Mouse (Mus musculus) right cerebral cortex, postnatal 36 days (tissue): Measurements from ENCODE around the gene F8.
A peak's percentile ranks its signal among the peaks of the same experiment; 100 is the strongest.

Experiments
- DNase-seq, 2 experiments: peaks; one replicate each; pipeline ENCODE4 v3.0.0; 2022; ENCODE audit warnings: low spot score in 2 of 2, mixed read lengths in 1 of 2

The F8 gene

DNA sequence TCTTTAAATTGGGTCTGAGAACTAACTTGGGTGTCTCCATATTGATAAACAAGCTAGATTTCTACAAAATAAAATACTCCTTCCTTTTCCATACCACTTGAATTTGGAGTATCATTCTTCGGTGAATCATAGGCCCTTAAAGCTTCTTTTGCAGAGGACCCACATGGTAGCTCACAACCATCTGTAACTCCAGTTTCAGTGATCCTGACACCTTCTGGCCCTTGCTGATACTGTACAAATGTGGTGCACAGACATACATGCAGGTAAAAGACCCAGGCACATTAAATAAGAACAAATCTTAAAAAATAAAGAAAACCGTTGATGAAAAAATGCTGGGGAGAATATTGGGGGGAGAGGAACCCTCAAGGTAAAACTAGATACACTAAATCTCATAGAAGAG is 244.2 kb downstream of the F8 start:
- DNase-seq: no peak

DNA sequence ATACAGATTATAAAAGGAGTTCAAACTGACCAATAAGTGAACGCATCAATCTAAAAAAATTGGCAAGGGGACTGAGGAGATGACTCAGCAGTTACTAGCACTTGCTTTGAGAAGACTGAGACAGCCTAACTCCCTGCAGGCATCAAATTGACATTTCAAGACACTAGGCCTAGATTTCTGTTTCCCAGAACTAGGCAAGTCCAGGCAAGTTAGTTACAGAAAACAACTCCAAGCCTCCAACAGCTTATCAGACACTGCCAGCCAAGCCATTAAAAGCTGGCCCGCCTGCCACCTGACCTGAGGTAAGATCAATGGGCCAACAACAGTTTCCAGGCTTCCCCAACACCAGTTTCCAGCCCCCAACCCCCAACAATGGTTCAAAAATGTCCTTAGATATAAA is 244.7 kb downstream of the F8 start:
- no peak for DNase-seq

DNA sequence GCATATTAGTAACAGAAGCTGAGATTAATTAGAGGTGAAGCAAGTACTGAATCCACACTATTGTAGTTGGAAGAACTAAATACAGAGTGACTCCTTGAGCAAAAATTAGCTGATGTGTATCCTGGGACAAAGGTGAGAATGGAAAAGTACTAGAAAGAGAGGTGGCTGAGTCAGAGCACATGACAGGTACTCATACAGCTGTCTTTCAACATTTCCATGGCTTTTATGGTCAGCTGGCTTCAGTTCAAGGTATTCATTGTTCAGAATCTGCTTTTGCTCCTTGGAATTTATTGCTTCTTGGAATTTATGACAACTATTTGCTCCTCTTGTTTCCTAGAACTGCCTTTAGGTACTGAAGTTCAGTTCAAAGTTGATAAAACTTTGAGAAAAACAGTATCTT is 245.5 kb downstream of the F8 start:
- DNase-seq: no peak

- DNase-seq: peak; percentile 49 to 55
Observed at GRCm38 (mm10) chrX:75130467-75131160, 251.8 kb downstream of the F8 start, which contains the start of gene Mpp1. Gene Mpp1, minus strand, starts transcription at chrX:75131016.

DNA sequence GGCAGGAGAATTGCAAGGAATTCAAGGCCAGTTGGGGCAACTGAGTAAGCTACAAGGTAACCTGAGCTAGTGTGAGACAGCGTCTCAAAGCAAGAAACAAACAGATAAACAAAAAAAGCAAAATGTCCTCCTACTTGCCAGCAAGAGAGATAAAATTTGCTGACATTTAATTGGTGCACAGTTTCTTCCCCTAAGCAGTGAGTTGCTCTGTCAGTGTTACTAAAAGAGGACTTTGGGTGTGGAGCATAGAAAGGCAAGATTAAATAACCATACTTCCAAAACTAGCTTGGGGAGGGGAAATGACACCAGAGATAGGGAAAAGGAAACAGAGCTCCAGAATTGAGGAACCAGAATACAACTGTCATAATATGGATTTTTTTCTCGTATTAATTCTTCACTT is 252.9 kb downstream of the F8 start:
- DNase-seq: no peak

DNA sequence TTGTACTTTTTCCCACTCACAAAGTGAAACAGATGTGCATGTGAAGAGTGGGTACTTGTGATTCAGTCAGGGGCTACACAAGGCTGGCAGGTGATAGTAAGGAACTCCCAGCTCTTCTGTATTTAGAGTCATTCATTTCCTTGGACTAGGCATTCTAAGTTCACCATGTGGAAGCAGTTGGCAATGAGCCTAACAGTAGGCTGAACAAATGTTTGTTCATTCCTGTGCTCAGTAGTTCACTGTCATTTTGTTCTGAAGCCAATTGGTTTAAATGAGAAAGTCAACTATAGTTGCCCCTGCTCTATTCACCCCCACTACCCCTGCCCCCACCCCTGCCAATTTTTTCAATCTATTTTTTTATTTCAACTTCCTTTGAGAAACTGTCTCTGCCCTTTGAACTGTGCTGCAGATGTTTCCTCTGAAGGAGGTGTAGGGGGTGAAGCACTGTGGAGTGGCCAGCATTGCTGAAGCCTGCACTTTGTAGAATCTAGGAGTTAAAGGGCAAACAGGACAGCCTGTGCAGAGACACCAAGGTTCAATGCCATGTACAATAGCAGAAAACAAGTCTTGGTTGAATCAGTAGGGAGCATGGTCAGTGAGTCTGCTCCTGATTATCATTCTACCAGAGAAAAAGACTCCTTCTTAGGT is 254.0 kb downstream of the F8 start:
- DNase-seq: no peak

DNA sequence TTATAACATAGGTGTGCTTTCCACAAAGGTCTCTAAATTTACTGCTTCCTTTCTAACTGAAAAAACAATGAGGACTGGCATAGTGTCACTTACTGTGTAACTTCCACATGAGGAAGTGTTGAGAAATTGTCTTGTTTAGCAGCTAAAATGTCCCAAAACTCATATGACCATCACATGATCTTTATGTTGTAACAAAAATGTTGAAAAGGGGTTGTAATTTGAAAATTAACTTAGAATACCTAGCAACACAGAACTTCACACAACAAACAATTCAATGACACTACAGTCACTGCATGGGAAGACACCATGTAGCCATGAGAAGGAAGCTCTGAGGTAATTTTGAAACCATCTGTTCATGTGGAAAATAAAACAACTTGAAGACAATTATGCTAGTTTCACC is 255.5 kb downstream of the F8 start:
- no peak for DNase-seq

DNA sequence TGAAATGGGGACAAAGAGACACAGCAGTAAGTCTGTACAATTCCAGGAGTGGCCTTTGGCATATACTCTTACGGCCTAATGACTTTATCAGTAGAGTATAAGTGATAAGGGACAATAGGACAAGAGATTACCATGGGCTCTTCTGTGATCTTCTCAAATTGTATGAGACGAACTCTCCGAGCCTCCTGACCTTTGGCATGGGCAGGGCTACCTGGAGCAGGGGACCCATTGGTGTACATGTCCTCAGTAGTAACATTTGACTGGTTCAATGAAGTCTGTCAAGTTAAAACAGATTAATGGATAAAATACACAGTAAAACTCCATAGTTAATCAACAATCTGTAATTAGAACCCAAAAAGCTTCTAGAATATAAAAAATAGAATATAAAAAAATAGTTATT is 256.8 kb downstream of the F8 start:
- no peak for DNase-seq
